Comparison of ENCODE assay signal across 11 mouse cellular contexts in genomic region chrX:164418008-164418407, GRCm38 (mm10).
"Had no signal": no experiment of that assay in that cellular context is flagged by ENCODE, and none has a peak within 500 bp of the region (broad histone marks: within the 10 kb centered on the region; RNA-seq: fewer than 3 reads in every experiment).

No protein-coding gene starts in this region.

- ATAC-seq: midbrain, embryonic 15.5 days had no signal

- DNase-seq: kidney, adult 9 months; kidney, postnatal 14 days; kidney, postnatal 4 days; liver, embryonic 13.5 days; lung, adult 2 months; lung, postnatal 14 days; lung, postnatal 4 days; thymus, adult 2 months; thymus, postnatal 14 days; thymus, postnatal 4 days had no signal
